Mouse (Mus musculus): Measurements from ENCODE around the gene Tmem135. TPM values are rescaled to one million over a fixed set of nuclear protein-coding genes. Genes with fewer than 3 reads are reported as not detected.

Tmem135 gene
- polyA plus RNA-seq, 1 experiment from 2014 or later: 35.7 TPM

- Histone ChIP-seq H3K27me3 (ENCODE audit: control insufficient read depth, insufficient read depth, low read length) (no peaks in the 10 kb centered on the region), H3K4me2 (replicated peaks; ENCODE audit: low read depth, low read length) (no peak overlapping the region), H3K9ac (replicated peaks; ENCODE audit: low read depth, low read length) (no peak overlapping the region), H3K4me3 (ENCODE audit: low read depth, low read length) (no peak overlapping the region), H3K9me3 (ENCODE audit: control insufficient read depth, low read depth, low read length) (no peaks in the 10 kb centered on the region), H3K27ac (ENCODE audit: low read length) (no peak overlapping the region), H3K4me1 (ENCODE audit: control insufficient read depth, insufficient read depth, low read length) (no peaks in the 10 kb centered on the region), H3K36me3 (ENCODE audit: control insufficient read depth, insufficient read depth, low read length) (no peaks in the 10 kb centered on the region; the same call in 1 of the 2 replicates)
- 78% methylated on average over 5 of the region's 5 CpGs for WGBS
- ATAC-seq (ENCODE audit: insufficient number of reproducible peaks, insufficient read depth, low FRiP score, low read depth): no peak
Measured at GRCm38 (mm10) chr7:89134884-89135511, 269.0 kb downstream of the Tmem135 start.

- Histone ChIP-seq H3K27me3 (ENCODE audit: control insufficient read depth, insufficient read depth, low read length) (no peaks in the 10 kb centered on the region), H3K4me3 (ENCODE audit: low read depth, low read length) (no peak overlapping the region), H3K9ac (replicated peaks; ENCODE audit: low read depth, low read length) (no peak overlapping the region), H3K27ac (ENCODE audit: low read length) (no peak overlapping the region), H3K4me2 (replicated peaks; ENCODE audit: low read depth, low read length) (no peak overlapping the region), H3K4me1 (ENCODE audit: control insufficient read depth, insufficient read depth, low read length) (no peaks in the 10 kb centered on the region), H3K36me3 (ENCODE audit: control insufficient read depth, insufficient read depth, low read length) (no peaks in the 10 kb centered on the region), H3K9me3 (ENCODE audit: control insufficient read depth, low read depth, low read length) (no peaks in the 10 kb centered on the region)
- peak; percentile 49; the same call in 1 of the 2 replicates for ATAC-seq (ENCODE audit: insufficient number of reproducible peaks, insufficient read depth, low FRiP score, low read depth)
- WGBS: 58% methylated on average over 7 of the region's 7 CpGs
Measured at GRCm38 (mm10) chr7:89126063-89126882, 277.7 kb downstream of the Tmem135 start.

GRCm38 (mm10) chr7:89116261-89116664, 287.8 kb downstream of the Tmem135 start:
- Histone ChIP-seq H3K4me1 (ENCODE audit: control insufficient read depth, insufficient read depth, low read length) (no peaks in the 10 kb centered on the region), H3K27me3 (ENCODE audit: control insufficient read depth, insufficient read depth, low read length) (no peaks in the 10 kb centered on the region), H3K9me3 (ENCODE audit: control insufficient read depth, low read depth, low read length) (no peaks in the 10 kb centered on the region), H3K36me3 (ENCODE audit: control insufficient read depth, insufficient read depth, low read length) (no peaks in the 10 kb centered on the region), H3K9ac (replicated peaks; ENCODE audit: low read depth, low read length) (no peak overlapping the region), H3K27ac (ENCODE audit: low read length) (peak overlapping the region; percentile 50; the same call in 1 of the 2 replicates), H3K4me3 (ENCODE audit: low read depth, low read length) (no peak overlapping the region), H3K4me2 (replicated peaks; ENCODE audit: low read depth, low read length) (no peak overlapping the region)
- no peak for ATAC-seq (ENCODE audit: insufficient number of reproducible peaks, insufficient read depth, low FRiP score, low read depth)
- 42% methylated on average over 1 of the region's 1 CpGs for WGBS

- H3K4me3 ChIP-seq (ENCODE audit: low read depth, low read length): no peak overlapping the region
- H3K27ac ChIP-seq (ENCODE audit: low read length): peak overlapping the region; percentile 50; the same call in 1 of the 2 replicates
- no peaks in the 10 kb centered on the region for H3K4me1 ChIP-seq (ENCODE audit: control insufficient read depth, insufficient read depth, low read length)
- no peak overlapping the region for H3K4me2 ChIP-seq (replicated peaks; ENCODE audit: low read depth, low read length)
- ATAC-seq (ENCODE audit: insufficient number of reproducible peaks, insufficient read depth, low FRiP score, low read depth): no peak
- no peaks in the 10 kb centered on the region for H3K36me3 ChIP-seq (ENCODE audit: control insufficient read depth, insufficient read depth, low read length)
- H3K9ac ChIP-seq (replicated peaks; ENCODE audit: low read depth, low read length): no peak overlapping the region
- H3K9me3 ChIP-seq (ENCODE audit: control insufficient read depth, low read depth, low read length): no peaks in the 10 kb centered on the region
- 82% methylated on average over 3 of the region's 3 CpGs for WGBS
- no peaks in the 10 kb centered on the region for H3K27me3 ChIP-seq (ENCODE audit: control insufficient read depth, insufficient read depth, low read length)
Measured at GRCm38 (mm10) chr7:89115633-89116032, 288.4 kb downstream of the Tmem135 start.

- no peak overlapping the region for H3K9ac ChIP-seq (replicated peaks; ENCODE audit: low read depth, low read length)
- H3K4me2 ChIP-seq (replicated peaks; ENCODE audit: low read depth, low read length): no peak overlapping the region
- H3K9me3 ChIP-seq (ENCODE audit: control insufficient read depth, low read depth, low read length): no peaks in the 10 kb centered on the region
- 75% methylated on average over 2 of the region's 2 CpGs for WGBS
- no peaks in the 10 kb centered on the region for H3K4me1 ChIP-seq (ENCODE audit: control insufficient read depth, insufficient read depth, low read length)
- no peak overlapping the region for H3K4me3 ChIP-seq (ENCODE audit: low read depth, low read length)
- H3K27me3 ChIP-seq (ENCODE audit: control insufficient read depth, insufficient read depth, low read length): no peaks in the 10 kb centered on the region
- no peak overlapping the region for H3K27ac ChIP-seq (ENCODE audit: low read length)
- no peak for ATAC-seq (ENCODE audit: insufficient number of reproducible peaks, insufficient read depth, low FRiP score, low read depth)
- no peaks in the 10 kb centered on the region for H3K36me3 ChIP-seq (ENCODE audit: control insufficient read depth, insufficient read depth, low read length)
Measured at GRCm38 (mm10) chr7:89106421-89106820, 297.6 kb downstream of the Tmem135 start.

GRCm38 (mm10) chr7:89099756-89100155, 304.3 kb downstream of the Tmem135 start:
- Histone ChIP-seq H3K27ac (ENCODE audit: low read length) (no peak overlapping the region), H3K27me3 (ENCODE audit: control insufficient read depth, insufficient read depth, low read length) (no peaks in the 10 kb centered on the region), H3K4me2 (replicated peaks; ENCODE audit: low read depth, low read length) (no peak overlapping the region), H3K9me3 (ENCODE audit: control insufficient read depth, low read depth, low read length) (no peaks in the 10 kb centered on the region), H3K36me3 (ENCODE audit: control insufficient read depth, insufficient read depth, low read length) (no peaks in the 10 kb centered on the region), H3K4me1 (ENCODE audit: control insufficient read depth, insufficient read depth, low read length) (no peaks in the 10 kb centered on the region), H3K9ac (replicated peaks; ENCODE audit: low read depth, low read length) (no peak overlapping the region), H3K4me3 (ENCODE audit: low read depth, low read length) (no peak overlapping the region)
- WGBS: 86% methylated on average over 4 of the region's 4 CpGs
- no peak for ATAC-seq (ENCODE audit: insufficient number of reproducible peaks, insufficient read depth, low FRiP score, low read depth)

Small RNAs within 50 kb of the gene (microRNA-seq; reads per million reads assigned to microRNA genes)
- not detected for gene Gm22171
- gene Gm24659: not detected

Other genes with a start within 250 kb of the Tmem135 start
- gene Fzd4, start 133 bp upstream of the Tmem135 start, polyA plus RNA-seq (2014; fragmentation: Nextera tagmentation; extraction: Ambion mirVana): 24.2 and 24.8 TPM in 2 replicates
- gene Prss23, start 123.0 kb upstream of the Tmem135 start, polyA plus RNA-seq (2014; fragmentation: Nextera tagmentation; extraction: Ambion mirVana): 75.5 and 75.7 TPM in 2 replicates
- 2.2 and 3.2 TPM in 2 replicates for gene Me3, start 228.2 kb upstream of the Tmem135 start, polyA plus RNA-seq (2014; fragmentation: Nextera tagmentation; extraction: Ambion mirVana)

All from stomach, embryonic 14.5 days (tissue).